Mouse (Mus musculus) stomach, embryonic 16.5 days (tissue): ENCODE data around the gene C130074G19Rik. TPM values are rescaled to one million over a fixed set of nuclear protein-coding genes. Genes with fewer than 3 reads are reported as not detected.

ENCODE experiments used
- microRNA counts: library from miRNA; unstranded; fragments of <30 nt; microRNA quantifications from one replicate; lab custom pipeline; 2016
- microRNA-seq: library from miRNA; unstranded; fragments of <30 nt; microRNA quantifications from one replicate; pipeline ENCODE4, GENCODE M21; 2016
- polyA plus RNA-seq: library from polyadenylated mRNA; unstranded; fragments of >200 nt; fragmentation: Nextera tagmentation; extraction: Ambion mirVana; gene quantifications from 2 replicates; pipeline ENCODE4 v1.2.1, GENCODE M21; 2015

Gene C130074G19Rik
- polyA plus RNA-seq, 1 experiment from 2014 or later = 2.2 TPM

MicroRNAs encoded within 50 kb of the gene (microRNA counts, 519-probe panel; counts per million panel counts)
- 3,169 counts per million, percentile 73 among the panel's probes with 10 or more counts for microRNA mmu-miR-1981 (lab: Ali Mortazavi, UCI)

Small RNAs within 50 kb of the gene (microRNA-seq; reads per million reads assigned to microRNA genes)
- gene Mir1981 = 82.4 reads per million, percentile 53 among the genes with 10 or more reads in this experiment

Other genes with a start within 250 kb of the C130074G19Rik start
- gene Hlx, start 150.6 kb downstream of the C130074G19Rik start, polyA plus RNA-seq = 6.6 and 8.3 TPM in 2 replicates
- 2.1 and 2.7 TPM in 2 replicates for gene Marc1, start 71.9 kb downstream of the C130074G19Rik start, polyA plus RNA-seq
- gene Marc2, start 36.8 kb downstream of the C130074G19Rik start, polyA plus RNA-seq = 218 and 228 TPM in 2 replicates
- 1.5 and 1.8 TPM in 2 replicates for gene Mark1, start 116.4 kb upstream of the C130074G19Rik start, polyA plus RNA-seq